Mouse (Mus musculus): ENCODE data around the gene Casp12. TPM values are rescaled to one million over a fixed set of nuclear protein-coding genes. Genes with fewer than 3 reads are reported as not detected.

The Casp12 gene
- total and polyA plus RNA-seq, 2 experiments = 0.09 to 2.4 TPM

- no peak for TF ChIP-seq POLR2A (IDR thresholded peaks at IDR 0.05; ENCODE audit: extremely low read depth, insufficient read depth, low read length)
- no peak for TF ChIP-seq CTCF (IDR thresholded peaks at IDR 0.05; ENCODE audit: low read depth, low read length)
- no peak for DNase-seq (ENCODE audit: extremely low read depth, low read depth, low spot score)
- no peaks in the 10 kb centered on the region for H3K27me3 ChIP-seq (ENCODE audit: control insufficient read depth, insufficient read depth, low read length)
- H3K4me1 ChIP-seq (ENCODE audit: control insufficient read depth, insufficient read depth, low read length) = no peaks in the 10 kb centered on the region
- H3K27ac ChIP-seq (replicated peaks; ENCODE audit: insufficient read depth, low read depth, low read length) = no peak overlapping the region
- peaks cover 4% of the 10 kb centered on the region; the same call in 1 of the 2 replicates for H3K79me2 ChIP-seq (ENCODE audit: control insufficient read depth, insufficient read depth, low read length)
- H3K9ac ChIP-seq (ENCODE audit: low read depth, low read length) = no peak overlapping the region
- H3K36me3 ChIP-seq (ENCODE audit: control insufficient read depth, insufficient read depth, low read length) = no peaks in the 10 kb centered on the region
- H3K4me3 ChIP-seq (ENCODE audit: insufficient read depth, low read depth, low read length) = no peak overlapping the region
Measured at GRCm38 (mm10) chr9:5310112-5310511, 35.1 kb upstream of the Casp12 start.

GRCm38 (mm10) chr9:5311435-5311834 is 33.8 kb upstream of the Casp12 start:
- Histone ChIP-seq H3K79me2 (ENCODE audit: control insufficient read depth, insufficient read depth, low read length) (peaks cover 4% of the 10 kb centered on the region; the same call in 1 of the 2 replicates), H3K27me3 (ENCODE audit: control insufficient read depth, insufficient read depth, low read length) (no peaks in the 10 kb centered on the region), H3K36me3 (ENCODE audit: control insufficient read depth, insufficient read depth, low read length) (no peaks in the 10 kb centered on the region), H3K9ac (ENCODE audit: low read depth, low read length) (no peak overlapping the region), H3K4me1 (ENCODE audit: control insufficient read depth, insufficient read depth, low read length) (no peaks in the 10 kb centered on the region), H3K27ac (replicated peaks; ENCODE audit: insufficient read depth, low read depth, low read length) (no peak overlapping the region), H3K4me3 (ENCODE audit: insufficient read depth, low read depth, low read length) (no peak overlapping the region)
- DNase-seq (ENCODE audit: extremely low read depth, low read depth, low spot score) = no peak
- no peak for TF ChIP-seq CTCF (IDR thresholded peaks at IDR 0.05; ENCODE audit: low read depth, low read length)
- TF ChIP-seq POLR2A (IDR thresholded peaks at IDR 0.05; ENCODE audit: extremely low read depth, insufficient read depth, low read length) = no peak
- 76% methylated on average over 4 of the region's 4 CpGs for WGBS

GRCm38 (mm10) chr9:5328204-5328603 is 17.0 kb upstream of the Casp12 start:
- no peak overlapping the region for H3K9ac ChIP-seq (ENCODE audit: low read depth, low read length)

GRCm38 (mm10) chr9:5332441-5332840 is 12.8 kb upstream of the Casp12 start:
- no peaks in the 10 kb centered on the region for H3K79me2 ChIP-seq (ENCODE audit: control insufficient read depth, insufficient read depth, low read length)
- no peaks in the 10 kb centered on the region for H3K36me3 ChIP-seq (ENCODE audit: control insufficient read depth, insufficient read depth, low read length)
- H3K4me3 ChIP-seq (ENCODE audit: insufficient read depth, low read depth, low read length) = no peak overlapping the region
- peak; percentile 34 for DNase-seq (ENCODE audit: extremely low read depth, low read depth, low spot score)
- TF ChIP-seq POLR2A (IDR thresholded peaks at IDR 0.05; ENCODE audit: extremely low read depth, insufficient read depth, low read length) (no peak), CTCF (IDR thresholded peaks at IDR 0.05; ENCODE audit: low read depth, low read length) (no peak)
- H3K27ac ChIP-seq (replicated peaks; ENCODE audit: insufficient read depth, low read depth, low read length) = no peak overlapping the region
- H3K9ac ChIP-seq (ENCODE audit: low read depth, low read length) = no peak overlapping the region
- no peaks in the 10 kb centered on the region for H3K4me1 ChIP-seq (ENCODE audit: control insufficient read depth, insufficient read depth, low read length)
- H3K27me3 ChIP-seq (ENCODE audit: control insufficient read depth, insufficient read depth, low read length) = no peaks in the 10 kb centered on the region

More at GRCm38 (mm10) chr9:5328204-5328603, 17.0 kb upstream of the Casp12 start:
- Histone ChIP-seq H3K4me1 (ENCODE audit: control insufficient read depth, insufficient read depth, low read length) (no peaks in the 10 kb centered on the region), H3K36me3 (ENCODE audit: control insufficient read depth, insufficient read depth, low read length) (no peaks in the 10 kb centered on the region), H3K27me3 (ENCODE audit: control insufficient read depth, insufficient read depth, low read length) (no peaks in the 10 kb centered on the region), H3K4me3 (ENCODE audit: insufficient read depth, low read depth, low read length) (no peak overlapping the region), H3K79me2 (ENCODE audit: control insufficient read depth, insufficient read depth, low read length) (no peaks in the 10 kb centered on the region), H3K27ac (replicated peaks; ENCODE audit: insufficient read depth, low read depth, low read length) (no peak overlapping the region)
- TF ChIP-seq POLR2A (IDR thresholded peaks at IDR 0.05; ENCODE audit: extremely low read depth, insufficient read depth, low read length) (no peak), CTCF (IDR thresholded peaks at IDR 0.05; ENCODE audit: low read depth, low read length) (no peak)
- no peak for DNase-seq (ENCODE audit: extremely low read depth, low read depth, low spot score)
- 60% methylated on average over 3 of the region's 3 CpGs for WGBS

- H3K4me1 ChIP-seq (ENCODE audit: control insufficient read depth, insufficient read depth, low read length) = no peaks in the 10 kb centered on the region
- no peak overlapping the region for H3K27ac ChIP-seq (replicated peaks; ENCODE audit: insufficient read depth, low read depth, low read length)
- WGBS = 91% methylated on average over 1 of the region's 1 CpGs
- no peak overlapping the region for H3K9ac ChIP-seq (ENCODE audit: low read depth, low read length)
- no peak for TF ChIP-seq POLR2A (IDR thresholded peaks at IDR 0.05; ENCODE audit: extremely low read depth, insufficient read depth, low read length)
- TF ChIP-seq CTCF (IDR thresholded peaks at IDR 0.05; ENCODE audit: low read depth, low read length) = no peak
- no peak for DNase-seq (ENCODE audit: extremely low read depth, low read depth, low spot score)
- H3K79me2 ChIP-seq (ENCODE audit: control insufficient read depth, insufficient read depth, low read length) = no peaks in the 10 kb centered on the region
- H3K36me3 ChIP-seq (ENCODE audit: control insufficient read depth, insufficient read depth, low read length) = no peaks in the 10 kb centered on the region
- no peaks in the 10 kb centered on the region for H3K27me3 ChIP-seq (ENCODE audit: control insufficient read depth, insufficient read depth, low read length)
- no peak overlapping the region for H3K4me3 ChIP-seq (ENCODE audit: insufficient read depth, low read depth, low read length)
Measured at GRCm38 (mm10) chr9:5333422-5333821, 11.8 kb upstream of the Casp12 start.

- no peaks in the 10 kb centered on the region for H3K27me3 ChIP-seq (ENCODE audit: control insufficient read depth, insufficient read depth, low read length)
- H3K4me1 ChIP-seq (ENCODE audit: control insufficient read depth, insufficient read depth, low read length) = peaks cover 2% of the 10 kb centered on the region; the same call in 1 of the 2 replicates
- TF ChIP-seq POLR2A (IDR thresholded peaks at IDR 0.05; ENCODE audit: extremely low read depth, insufficient read depth, low read length) (no peak), CTCF (IDR thresholded peaks at IDR 0.05; ENCODE audit: low read depth, low read length) (no peak)
- H3K36me3 ChIP-seq (ENCODE audit: control insufficient read depth, insufficient read depth, low read length) = no peaks in the 10 kb centered on the region
- no peak overlapping the region for H3K4me3 ChIP-seq (ENCODE audit: insufficient read depth, low read depth, low read length)
- no peak overlapping the region for H3K9ac ChIP-seq (ENCODE audit: low read depth, low read length)
- WGBS = 66% methylated on average over 1 of the region's 1 CpGs
- no peak for DNase-seq (ENCODE audit: extremely low read depth, low read depth, low spot score)
- H3K79me2 ChIP-seq (ENCODE audit: control insufficient read depth, insufficient read depth, low read length) = no peaks in the 10 kb centered on the region
- no peak overlapping the region for H3K27ac ChIP-seq (replicated peaks; ENCODE audit: insufficient read depth, low read depth, low read length)
Measured at GRCm38 (mm10) chr9:5343092-5343491, 2.1 kb upstream of the Casp12 start.

Data from liver, adult 2 months (tissue).